Mouse (Mus musculus) limb, embryonic 13.5 days (tissue): Measurements from ENCODE around the gene Hemk1. TPM values are rescaled to one million over a fixed set of nuclear protein-coding genes. Genes with fewer than 3 reads are reported as not detected.

ENCODE experiments used
- ATAC-seq: fragments of 200-750 bp; cut with Nextera tagmentation; 2 replicates; pipeline ENCODE4 v1.8.0; 2017; ENCODE audit warnings: low read depth, moderate number of reproducible peaks, moderate TSS enrichment; ENCODE audit not compliant: low FRiP score
- H3K27ac ChIP-seq: fragments of 300-500 bp; sonication (generic); 2 replicates; pipeline ENCODE4 v1.5.1; 2015; ENCODE audit warnings: inconsistent platforms, mild to moderate bottlenecking, moderate library complexity
- H3K27me3 ChIP-seq: fragments of 300-500 bp; sonication (generic); 2 replicates; pipeline ENCODE4 v1.6.1; 2015; ENCODE audit warnings: mild to moderate bottlenecking, inconsistent platforms
- H3K36me3 ChIP-seq: fragments of 300-500 bp; sonication (generic); 2 replicates; pipeline ENCODE4 v1.6.1; 2015; ENCODE audit warnings: inconsistent platforms, mild to moderate bottlenecking, moderate library complexity
- H3K4me1 ChIP-seq: fragments of 300-500 bp; sonication (generic); 2 replicates; pipeline ENCODE4 v1.6.1; 2015; ENCODE audit warnings: inconsistent platforms
- H3K4me2 ChIP-seq: fragments of 300-500 bp; sonication (generic); replicated peaks from 2 replicates; pipeline ENCODE4 v1.6.1; 2015; ENCODE audit warnings: inconsistent platforms, mild to moderate bottlenecking, moderate library complexity
- H3K4me3 ChIP-seq: fragments of 300-500 bp; sonication (generic); 2 replicates; pipeline ENCODE4 v1.5.1; 2015; ENCODE audit warnings: moderate library complexity, mild to moderate bottlenecking, inconsistent platforms
- H3K9ac ChIP-seq: fragments of 300-500 bp; sonication (generic); 2 replicates; pipeline ENCODE4 v1.6.1; 2015; ENCODE audit warnings: mild to moderate bottlenecking, inconsistent platforms
- H3K9me3 ChIP-seq: fragments of 300-500 bp; sonication (generic); 2 replicates; pipeline ENCODE4 v1.6.1; 2016; ENCODE audit warnings: inconsistent platforms
- WGBS: fragments of 180-500 bp; shearing (Covaris S2); methylation state at CpG from one replicate; pipeline ENCODE4 v1.1.7; 2015; 5-methylcytosine and 5-hydroxymethylcytosine counted together
- polyA plus RNA-seq: library from polyadenylated mRNA; unstranded; fragments of >200 nt; fragmentation: Nextera tagmentation; extraction: Ambion mirVana; gene quantifications from 2 replicates; pipeline ENCODE4 v1.2.1, GENCODE M21; 2015

The Hemk1 gene
- polyA plus RNA-seq, 1 experiment from 2014 or later, result 12.6 TPM

DNA sequence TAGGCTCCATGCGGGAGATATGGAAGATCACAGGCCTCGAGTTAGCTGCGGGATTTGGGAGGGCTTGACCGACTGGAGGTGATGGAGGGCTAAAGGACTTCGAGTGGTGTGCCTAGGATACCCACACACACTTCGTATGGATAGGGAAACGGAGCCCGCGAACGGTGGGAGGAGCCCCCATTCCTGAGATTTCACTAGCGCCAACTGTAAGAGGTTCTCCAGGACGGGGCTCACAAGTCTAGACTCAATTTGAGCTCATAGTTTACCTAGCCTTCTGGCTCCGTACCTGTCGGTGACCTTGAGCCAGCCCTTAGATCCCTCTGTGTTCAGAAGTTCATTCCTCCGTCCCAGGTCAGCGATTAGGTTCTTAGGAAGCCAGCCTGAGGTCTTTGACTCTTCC is 41.1 kb downstream of the Hemk1 start:
- Histone ChIP-seq H3K4me1 (peaks cover 23% of the 10 kb centered on the region), H3K27ac (peak overlapping the region; percentile 24; the same call in 1 of the 2 replicates), H3K4me3 (peak overlapping the region; percentile 65), H3K9ac (peak overlapping the region; percentile 80), H3K9me3 (no peaks in the 10 kb centered on the region), H3K27me3 (peaks cover 14% of the 10 kb centered on the region), H3K36me3 (peaks cover 23% of the 10 kb centered on the region), H3K4me2 (peak overlapping the region; percentile 77)
- ATAC-seq, result 0 out of 2 replicates have a peak, but pooled peaks have one; percentile 10
- WGBS, result 14% methylated on average over 16 of the region's 16 CpGs

DNA sequence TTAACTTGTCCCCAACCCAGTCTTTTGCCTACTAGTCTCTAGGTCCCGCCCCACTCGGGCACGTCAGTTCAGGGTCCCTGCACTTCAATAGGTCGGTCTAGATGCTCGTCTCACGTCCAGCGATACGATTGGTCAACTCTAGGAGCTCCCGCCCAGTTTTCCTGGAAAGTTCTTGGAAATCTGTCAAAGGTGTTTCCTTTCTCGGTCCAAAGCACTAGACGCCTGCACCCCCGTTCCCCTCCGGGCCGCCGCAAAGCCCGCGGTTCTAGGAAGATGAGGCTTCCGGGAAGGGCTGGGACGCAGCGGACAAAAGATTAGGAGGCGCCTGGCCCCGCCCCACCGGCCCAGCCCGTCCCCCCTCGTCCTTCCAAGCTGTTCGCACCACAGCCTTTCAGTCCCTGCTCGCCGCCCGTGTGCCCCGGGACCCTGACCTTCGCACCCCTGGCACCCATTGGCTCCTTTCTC is 41.6 kb downstream of the Hemk1 start:
- Histone ChIP-seq H3K4me1 (peaks cover 23% of the 10 kb centered on the region), H3K27ac (peak overlapping the region; percentile 24; the same call in 1 of the 2 replicates), H3K27me3 (peaks cover 14% of the 10 kb centered on the region), H3K9me3 (no peaks in the 10 kb centered on the region), H3K4me2 (peak overlapping the region; percentile 77), H3K36me3 (peaks cover 18% of the 10 kb centered on the region), H3K9ac (peak overlapping the region; percentile 80), H3K4me3 (peak overlapping the region; percentile 65)
- ATAC-seq, result peak; percentile 97
- WGBS, result 0% methylated on average over 31 of the region's 31 CpGs

DNA sequence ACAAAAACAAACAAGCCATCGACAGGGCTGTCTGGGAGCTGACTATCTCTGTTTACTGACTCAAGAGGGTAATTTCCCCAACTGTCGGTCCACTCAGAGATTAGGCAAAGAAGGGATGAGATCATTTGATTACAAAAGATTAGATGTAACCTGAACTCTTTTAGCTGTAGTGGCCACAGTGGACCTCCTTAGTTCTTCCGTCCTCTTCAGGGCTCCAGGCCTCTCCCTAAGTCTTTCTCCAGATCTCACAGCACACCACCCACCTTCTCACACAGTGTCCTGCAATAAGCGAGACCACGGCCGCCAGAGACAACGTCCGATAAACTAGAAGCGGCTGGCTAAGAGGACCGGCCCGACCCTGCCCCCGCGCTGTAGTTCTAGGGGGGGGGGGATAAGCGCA is 42.1 kb downstream of the Hemk1 start:
- Histone ChIP-seq H3K9me3 (no peaks in the 10 kb centered on the region), H3K27ac (0 out of 2 replicates have a peak overlapping the region, but pooled peaks have one; percentile 15), H3K4me1 (peaks cover 23% of the 10 kb centered on the region), H3K36me3 (peaks cover 13% of the 10 kb centered on the region), H3K4me3 (peak overlapping the region; percentile 65), H3K4me2 (peak overlapping the region; percentile 77), H3K9ac (peak overlapping the region; percentile 59), H3K27me3 (peaks cover 14% of the 10 kb centered on the region)
- peak; percentile 45; the same call in 1 of the 2 replicates for ATAC-seq
- WGBS, result 4% methylated on average over 14 of the region's 14 CpGs

DNA sequence AAGGTAGTCTGAATTCAATTTTAAA is 42.3 kb downstream of the Hemk1 start, which contains the start of gene Cish:
Gene Cish (plus strand): TSS at position 11 of the 25 bp plus-strand sequence.
- Histone ChIP-seq H3K4me1 (peaks cover 23% of the 10 kb centered on the region), H3K27ac (peak within 1 kb of the TSS; percentile 24; the same call in 1 of the 2 replicates), H3K36me3 (peaks cover 11% of the 10 kb centered on the region), H3K4me2 (peak within 1 kb of the TSS; percentile 77), H3K9me3 (no peaks in the 10 kb centered on the region), H3K27me3 (peaks cover 14% of the 10 kb centered on the region), H3K4me3 (peak within 1 kb of the TSS; percentile 65), H3K9ac (peak within 1 kb of the TSS; percentile 80)
- ATAC-seq, result no peak

DNA sequence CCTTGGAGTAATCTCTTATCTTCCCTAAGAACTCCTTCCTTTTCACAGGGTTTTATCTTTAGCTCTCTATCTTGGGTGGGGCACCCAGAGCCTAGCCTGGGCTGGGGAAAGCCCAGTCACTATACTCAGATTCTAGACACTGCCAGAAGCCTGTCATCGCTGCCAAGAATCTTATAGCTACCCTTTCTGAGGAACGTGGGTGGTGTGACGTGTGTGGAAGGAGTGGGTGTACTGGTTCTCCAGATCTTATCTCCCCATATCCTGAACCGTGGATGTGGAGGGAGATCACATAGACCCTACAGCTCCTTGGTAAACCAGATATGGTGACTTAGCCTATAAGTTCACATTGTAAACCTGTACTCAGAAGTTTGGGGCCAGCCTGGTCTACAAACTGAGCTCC is 42.5 kb downstream of the Hemk1 start:
- peak overlapping the region; percentile 65; the same call in 1 of the 2 replicates for H3K4me3 ChIP-seq
- peaks cover 23% of the 10 kb centered on the region for H3K4me1 ChIP-seq
- H3K27ac ChIP-seq, result no peak overlapping the region
- peaks cover 14% of the 10 kb centered on the region for H3K27me3 ChIP-seq
- peak overlapping the region; percentile 77 for H3K4me2 ChIP-seq
- no peak overlapping the region for H3K9ac ChIP-seq
- H3K36me3 ChIP-seq, result peaks cover 9% of the 10 kb centered on the region
- ATAC-seq, result no peak
- no peaks in the 10 kb centered on the region for H3K9me3 ChIP-seq
- WGBS, result 77% methylated on average over 4 of the region's 4 CpGs

DNA sequence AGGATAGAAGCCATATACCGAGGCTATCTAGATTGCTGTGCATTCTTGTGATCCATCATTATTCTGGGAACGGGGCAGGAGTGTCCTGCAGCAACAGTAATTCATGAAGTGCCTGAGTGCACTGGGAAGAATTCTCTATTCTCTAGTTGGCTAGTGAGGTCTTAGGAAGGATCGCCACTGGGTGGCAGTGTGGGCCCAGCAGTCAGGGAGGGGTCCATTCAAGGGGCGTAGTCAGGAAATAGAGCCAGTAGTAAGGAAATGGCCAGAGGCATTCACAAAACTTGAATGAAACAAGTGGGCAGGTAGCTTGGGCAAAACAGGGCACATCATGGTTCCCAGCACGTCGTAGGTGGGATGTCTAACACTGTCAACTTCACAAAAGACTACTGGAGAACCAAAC is 43.9 kb downstream of the Hemk1 start:
- H3K4me1 ChIP-seq, result peaks cover 32% of the 10 kb centered on the region
- WGBS, result 5% methylated on average over 6 of the region's 6 CpGs
- no peak overlapping the region for H3K27ac ChIP-seq
- H3K27me3 ChIP-seq, result peaks cover 14% of the 10 kb centered on the region
- no peak overlapping the region for H3K4me2 ChIP-seq
- ATAC-seq, result no peak
- no peak overlapping the region for H3K9ac ChIP-seq
- no peak overlapping the region for H3K4me3 ChIP-seq
- H3K9me3 ChIP-seq, result no peaks in the 10 kb centered on the region
- H3K36me3 ChIP-seq, result no peaks in the 10 kb centered on the region

DNA sequence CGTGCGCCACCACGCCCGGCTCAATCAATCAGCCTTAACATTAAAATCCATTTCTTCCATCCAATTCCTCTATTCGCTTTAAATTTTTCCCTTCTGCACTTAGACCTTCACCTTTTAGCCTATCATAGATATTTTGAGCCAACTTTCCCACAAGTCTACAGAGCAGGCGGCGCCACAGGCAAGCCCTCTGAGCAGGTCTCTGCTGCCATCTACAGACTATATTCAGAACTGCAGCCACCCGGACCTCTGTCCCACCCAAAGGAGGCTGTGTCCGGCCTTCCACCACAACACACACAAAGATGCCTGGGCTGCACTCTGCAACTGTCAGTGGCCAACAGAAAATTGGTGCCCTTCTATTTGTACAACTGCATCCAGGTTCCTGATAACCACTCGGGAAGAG is 47.3 kb downstream of the Hemk1 start:
- no peak overlapping the region for H3K9ac ChIP-seq
- no peak overlapping the region for H3K4me3 ChIP-seq
- H3K27me3 ChIP-seq, result peaks cover 21% of the 10 kb centered on the region
- 28% methylated on average over 10 of the region's 10 CpGs for WGBS
- H3K9me3 ChIP-seq, result no peaks in the 10 kb centered on the region
- no peaks in the 10 kb centered on the region for H3K36me3 ChIP-seq
- ATAC-seq, result no peak
- H3K4me1 ChIP-seq, result peaks cover 12% of the 10 kb centered on the region
- no peak overlapping the region for H3K27ac ChIP-seq
- no peak overlapping the region for H3K4me2 ChIP-seq

DNA sequence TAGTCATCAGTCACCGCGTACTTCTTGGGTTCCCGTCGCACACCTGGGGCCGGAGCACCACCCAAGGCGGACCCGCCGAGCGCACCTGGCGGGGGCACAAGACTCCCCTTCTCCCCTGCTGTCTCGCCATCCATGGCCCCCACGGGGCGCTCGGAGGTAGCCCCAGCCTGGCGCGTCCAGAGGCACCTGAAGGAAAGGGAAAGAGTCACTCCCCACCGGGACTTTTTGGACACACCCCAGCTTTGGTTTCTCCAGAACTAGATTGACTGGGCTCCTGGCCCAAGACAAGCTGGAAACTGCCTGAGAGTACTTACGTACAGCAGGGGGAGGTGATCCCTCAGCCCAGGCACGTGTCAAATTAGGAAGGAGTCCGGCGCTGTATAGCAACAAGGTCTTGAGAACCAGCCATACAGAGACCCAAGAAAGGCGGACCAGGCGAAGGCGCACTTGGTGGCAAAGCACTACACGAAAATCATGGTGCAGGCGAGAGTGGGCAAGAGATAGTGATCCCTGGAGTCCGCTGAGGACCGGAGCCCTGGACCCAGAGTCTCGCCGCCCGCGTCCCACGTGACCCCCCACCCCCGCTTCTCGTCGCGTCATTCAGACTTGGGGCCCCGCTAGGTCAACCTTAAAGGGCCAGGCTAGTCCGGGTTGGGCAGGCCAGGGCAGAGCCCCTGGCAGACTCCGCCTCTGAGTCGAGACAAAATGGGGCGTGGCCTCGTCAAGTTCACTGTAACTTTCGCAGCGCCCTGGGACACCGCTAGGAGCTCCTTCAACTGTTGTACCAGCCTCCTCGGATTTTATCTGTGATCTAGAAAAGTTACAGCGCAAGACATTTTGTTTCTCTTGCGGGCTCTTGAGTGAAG is 48.7 kb downstream of the Hemk1 start, which contains the start of gene Mapkapk3:
Gene Mapkapk3 (minus strand): TSS at position 667 of the 866 bp plus-strand sequence.
- Histone ChIP-seq H3K4me3 (peak within 1 kb of the TSS; percentile 53), H3K27ac (no peak within 1 kb of the TSS), H3K9ac (peak within 1 kb of the TSS; percentile 62), H3K4me2 (peak within 1 kb of the TSS; percentile 89), H3K9me3 (no peaks in the 10 kb centered on the region), H3K4me1 (peaks cover 12% of the 10 kb centered on the region), H3K36me3 (no peaks in the 10 kb centered on the region), H3K27me3 (peaks cover 14% of the 10 kb centered on the region)
- ATAC-seq, result peak; percentile 80
- WGBS, result 2% methylated on average over 49 of the region's 49 CpGs

DNA sequence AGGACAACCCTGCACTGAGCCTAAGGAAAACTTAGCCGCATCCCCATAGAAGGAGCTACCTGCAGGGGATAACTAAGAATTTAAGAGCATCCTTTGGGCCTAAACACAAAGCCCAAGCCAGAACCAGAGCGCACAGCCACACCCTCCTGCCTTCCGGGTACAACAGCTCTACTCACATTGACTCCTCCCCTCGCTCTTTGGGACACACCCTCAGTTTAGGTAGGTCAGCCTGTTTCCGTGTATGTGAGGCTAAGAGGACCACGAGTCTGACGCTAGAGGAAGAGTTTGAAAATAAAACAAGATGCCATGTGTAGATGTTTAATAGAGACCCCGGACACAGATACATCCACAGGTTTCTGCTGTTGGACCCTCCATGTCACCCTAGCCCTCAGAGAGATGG is 49.4 kb downstream of the Hemk1 start:
- peak overlapping the region; percentile 53 for H3K4me3 ChIP-seq

DNA sequence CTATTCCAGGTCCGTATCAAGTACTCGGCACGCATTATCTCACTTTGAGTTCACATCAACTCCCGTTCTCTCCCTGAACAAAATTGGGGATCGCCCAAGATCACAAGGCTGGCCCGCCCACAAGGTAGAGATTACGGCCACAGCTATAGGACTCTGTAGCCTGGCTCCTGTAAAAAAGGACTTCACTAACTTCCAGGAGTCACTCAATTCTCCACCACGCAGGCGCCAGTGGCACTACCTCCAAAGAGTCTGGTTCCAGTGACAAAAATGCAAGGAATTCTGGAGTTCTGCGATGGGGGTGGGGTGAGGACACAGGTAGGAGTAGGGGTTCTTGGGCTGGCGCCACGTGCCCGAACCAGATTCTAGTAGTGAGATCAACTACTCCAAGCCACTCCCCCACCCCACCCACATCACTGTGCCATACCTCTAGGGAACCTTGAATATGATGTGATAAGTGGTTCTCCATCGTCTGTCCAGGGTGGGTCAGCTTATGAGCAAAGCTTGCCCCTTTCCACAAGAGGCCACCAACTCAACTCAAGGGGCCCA is 50.0 kb downstream of the Hemk1 start:
- Histone ChIP-seq H3K4me2 (peak overlapping the region; percentile 89; the same call in 1 of the 2 replicates), H3K4me3 (no peak overlapping the region), H3K9me3 (no peaks in the 10 kb centered on the region), H3K4me1 (peaks cover 12% of the 10 kb centered on the region), H3K9ac (no peak overlapping the region), H3K36me3 (no peaks in the 10 kb centered on the region), H3K27ac (no peak overlapping the region), H3K27me3 (peaks cover 14% of the 10 kb centered on the region)
- no peak for ATAC-seq
- 91% methylated on average over 14 of the region's 14 CpGs for WGBS

More for the DNA sequence above, 49.4 kb downstream of the Hemk1 start:
- peaks cover 12% of the 10 kb centered on the region for H3K4me1 ChIP-seq
- H3K9me3 ChIP-seq, result no peaks in the 10 kb centered on the region
- H3K27ac ChIP-seq, result no peak overlapping the region
- WGBS, result 28% methylated on average over 8 of the region's 8 CpGs
- H3K27me3 ChIP-seq, result peaks cover 14% of the 10 kb centered on the region
- peak overlapping the region; percentile 62; the same call in 1 of the 2 replicates for H3K9ac ChIP-seq
- no peak for ATAC-seq
- no peaks in the 10 kb centered on the region for H3K36me3 ChIP-seq
- peak overlapping the region; percentile 89 for H3K4me2 ChIP-seq

DNA sequence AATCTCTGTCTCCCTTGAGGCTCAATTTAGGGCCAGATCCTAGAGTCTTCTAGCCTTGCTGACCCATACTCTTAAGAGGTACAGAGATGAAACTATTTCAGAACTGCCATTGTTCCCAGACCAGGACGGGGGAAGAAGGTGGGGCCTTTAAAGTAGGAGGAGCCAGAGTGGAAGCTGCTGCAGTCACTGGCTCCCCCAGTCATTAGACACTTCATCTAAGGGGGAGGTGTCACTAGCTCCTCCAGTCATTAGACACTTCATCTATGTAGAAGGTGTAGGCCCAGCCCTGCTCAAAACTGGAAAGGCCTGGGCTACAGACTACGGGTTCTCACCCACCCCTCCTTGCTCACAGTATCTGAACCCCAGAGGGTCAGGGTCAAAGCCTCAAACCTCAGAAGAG is 50.9 kb downstream of the Hemk1 start:
- 77% methylated on average over 2 of the region's 2 CpGs for WGBS
- Histone ChIP-seq H3K27me3 (peaks cover 8% of the 10 kb centered on the region; the same call in 1 of the 2 replicates), H3K4me2 (no peak overlapping the region), H3K9ac (no peak overlapping the region), H3K4me1 (peaks cover 12% of the 10 kb centered on the region), H3K27ac (no peak overlapping the region), H3K36me3 (no peaks in the 10 kb centered on the region), H3K4me3 (no peak overlapping the region), H3K9me3 (no peaks in the 10 kb centered on the region)
- ATAC-seq, result no peak

DNA sequence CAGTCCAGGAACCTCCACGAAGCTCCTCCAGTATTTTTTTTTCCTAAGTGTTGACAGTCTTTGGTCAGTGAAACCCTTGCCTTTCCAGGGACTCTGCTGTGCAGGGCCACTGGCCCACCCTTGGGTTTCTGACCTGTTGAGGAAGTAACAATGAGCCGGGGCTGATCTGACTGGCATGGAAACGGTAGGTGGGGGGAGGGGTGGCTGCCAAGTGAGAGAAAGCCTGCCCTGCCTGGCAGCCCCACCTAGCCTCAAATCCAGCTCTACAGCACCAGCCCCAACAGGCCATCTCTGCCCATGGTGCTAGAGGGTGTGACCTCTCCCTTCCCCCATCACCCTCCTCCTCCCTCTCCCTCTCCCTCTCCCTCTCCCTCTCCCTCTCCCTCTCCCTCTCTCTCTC is 53.1 kb downstream of the Hemk1 start:
- no peaks in the 10 kb centered on the region for H3K9me3 ChIP-seq
- WGBS, result 28% methylated on average over 3 of the region's 3 CpGs
- peaks cover 7% of the 10 kb centered on the region; the same call in 1 of the 2 replicates for H3K27me3 ChIP-seq
- H3K36me3 ChIP-seq, result no peaks in the 10 kb centered on the region
- no peak overlapping the region for H3K4me2 ChIP-seq
- no peak overlapping the region for H3K27ac ChIP-seq
- no peak overlapping the region for H3K4me3 ChIP-seq
- H3K9ac ChIP-seq, result no peak overlapping the region
- peaks cover 14% of the 10 kb centered on the region for H3K4me1 ChIP-seq
- no peak for ATAC-seq
